Mouse (Mus musculus): ENCODE results near the gene Lonrf2.

Lonrf2 gene

GRCm38 (mm10) chr1:38769920-38770319 lies 66.6 kb downstream of the Lonrf2 start:
- DNase-seq (ENCODE audit: low read depth, low spot score) = peak; percentile 63

GRCm38 (mm10) chr1:38767812-38768211 lies 68.7 kb downstream of the Lonrf2 start:
- DNase-seq (ENCODE audit: low read depth, low spot score) = peak; percentile 81

GRCm38 (mm10) chr1:38766661-38767572 lies 69.6 kb downstream of the Lonrf2 start:
- DNase-seq (ENCODE audit: low read depth, low spot score) = no peak

GRCm38 (mm10) chr1:38766254-38766653 lies 70.3 kb downstream of the Lonrf2 start:
- DNase-seq (ENCODE audit: low read depth, low spot score) = no peak

- DNase-seq (ENCODE audit: low read depth, low spot score) = no peak
These were observed 72.4 kb downstream of the Lonrf2 start for GRCm38 (mm10) chr1:38763960-38764613.

- no peak for DNase-seq (ENCODE audit: low read depth, low spot score)
These were observed 76.1 kb downstream of the Lonrf2 start for GRCm38 (mm10) chr1:38760424-38760823.

- no peak for DNase-seq (ENCODE audit: low read depth, low spot score)
These were observed 78.6 kb downstream of the Lonrf2 start for GRCm38 (mm10) chr1:38757791-38758403.

- DNase-seq (ENCODE audit: low read depth, low spot score) = no peak
These were observed 92.6 kb downstream of the Lonrf2 start for GRCm38 (mm10) chr1:38743863-38744262.
